Mouse (Mus musculus) hindbrain, embryonic 12.5 days (tissue): ENCODE data around the gene Rfpl4. TPM values are rescaled to one million over a fixed set of nuclear protein-coding genes. Genes with fewer than 3 reads are reported as not detected.

Source experiments
- microRNA-seq: library from miRNA; unstranded; fragments of <30 nt; microRNA quantifications from one replicate; pipeline ENCODE4, GENCODE M21; 2017
- polyA plus RNA-seq: library from polyadenylated mRNA; unstranded; fragments of >200 nt; fragmentation: Nextera tagmentation; extraction: Ambion mirVana; gene quantifications from 2 replicates; pipeline ENCODE4 v1.2.1, GENCODE M21; 2016

The Rfpl4 gene
- polyA plus RNA-seq, 1 experiment from 2014 or later, result not detected

Small RNAs within 50 kb of the gene (microRNA-seq; reads per million reads assigned to microRNA genes)
- not detected for gene Gm26217

Other genes with a start within 250 kb of the Rfpl4 start
- 5.1 and 7.0 TPM in 2 replicates for gene Isoc2b, start 246.7 kb downstream of the Rfpl4 start, polyA plus RNA-seq
- gene Isoc2a, start 239.8 kb downstream of the Rfpl4 start, polyA plus RNA-seq, result 0.88 and 1.2 TPM in 2 replicates
- gene Gm36210, start 210.4 kb downstream of the Rfpl4 start, polyA plus RNA-seq, result not detected in 2 replicates
- gene Zfp628, start 201.7 kb downstream of the Rfpl4 start, polyA plus RNA-seq, result 4.3 and 4.8 TPM in 2 replicates
- 12.3 and 14.3 TPM in 2 replicates for gene Nat14, start 194.9 kb downstream of the Rfpl4 start, polyA plus RNA-seq
- 1.6 and 2.2 TPM in 2 replicates for gene Ssc5d, start 191.2 kb downstream of the Rfpl4 start, polyA plus RNA-seq
- not detected in 2 replicates for gene Sbk2, start 152.5 kb downstream of the Rfpl4 start, polyA plus RNA-seq
- gene Sbk3, start 145.8 kb downstream of the Rfpl4 start, polyA plus RNA-seq, result 0.19 and 0.23 TPM in 2 replicates
- 57.8 and 61.4 TPM in 2 replicates for gene Zfp579, start 120.8 kb downstream of the Rfpl4 start, polyA plus RNA-seq
- gene Zfp524, start 102.5 kb downstream of the Rfpl4 start, polyA plus RNA-seq, result 8.5 and 9.1 TPM in 2 replicates
- 59.6 and 60.1 TPM in 2 replicates for gene Fiz1, start 102.3 kb downstream of the Rfpl4 start, polyA plus RNA-seq
- gene Gm44973, start 101.5 kb downstream of the Rfpl4 start, polyA plus RNA-seq, result 0.32 TPM in 1 of 2 replicates, not detected in the other
- gene Zfp865, start 96.6 kb downstream of the Rfpl4 start, polyA plus RNA-seq, result 9.0 and 9.3 TPM in 2 replicates
- 17.4 and 19.9 TPM in 2 replicates for gene Ccdc106, start 96.4 kb downstream of the Rfpl4 start, polyA plus RNA-seq
- gene 4632433K11Rik, start 82.8 kb downstream of the Rfpl4 start, polyA plus RNA-seq, result 0.44 TPM in 1 of 2 replicates, not detected in the other
- 6.1 and 6.9 TPM in 2 replicates for gene Zfp784, start 78.5 kb downstream of the Rfpl4 start, polyA plus RNA-seq
- 45.4 and 51.8 TPM in 2 replicates for gene Zfp580, start 65.4 kb downstream of the Rfpl4 start, polyA plus RNA-seq
- gene U2af2, start 54.8 kb downstream of the Rfpl4 start, polyA plus RNA-seq, result 136 and 138 TPM in 2 replicates
- 74.5 and 79.6 TPM in 2 replicates for gene Epn1, start 36.7 kb downstream of the Rfpl4 start, polyA plus RNA-seq
- gene Rasl2-9, start 9.0 kb upstream of the Rfpl4 start, polyA plus RNA-seq, result 0.31 and 0.41 TPM in 2 replicates
- not detected in 2 replicates for gene Vmn1r55, start 32.7 kb upstream of the Rfpl4 start, polyA plus RNA-seq
- gene Vmn1r56, start 79.8 kb upstream of the Rfpl4 start, polyA plus RNA-seq, result not detected in 2 replicates
- not detected in 2 replicates for gene Vmn1r57, start 101.5 kb upstream of the Rfpl4 start, polyA plus RNA-seq
- gene Gm5065, start 233.6 kb upstream of the Rfpl4 start, polyA plus RNA-seq, result not detected in 2 replicates
- not detected in 2 replicates for gene Nlrp2, start 234.1 kb upstream of the Rfpl4 start, polyA plus RNA-seq